Mouse (Mus musculus) thymus, postnatal 0 days (tissue): ENCODE data around the gene Hdac10. TPM values are rescaled to one million over a fixed set of nuclear protein-coding genes. Genes with fewer than 3 reads are reported as not detected.

Source experiments
- DNase-seq: peaks from one replicate; pipeline ENCODE4 v3.0.0-alpha.2; 2015; ENCODE audit warnings: low spot score
- polyA plus RNA-seq: library from polyadenylated mRNA; unstranded; fragments of >200 nt; fragmentation: Nextera tagmentation; extraction: Ambion mirVana; gene quantifications from 2 replicates; pipeline ENCODE4 v1.2.1, GENCODE M21; 2015

Gene Hdac10
- polyA plus RNA-seq, 1 experiment from 2014 or later = 17.7 TPM

DNA sequence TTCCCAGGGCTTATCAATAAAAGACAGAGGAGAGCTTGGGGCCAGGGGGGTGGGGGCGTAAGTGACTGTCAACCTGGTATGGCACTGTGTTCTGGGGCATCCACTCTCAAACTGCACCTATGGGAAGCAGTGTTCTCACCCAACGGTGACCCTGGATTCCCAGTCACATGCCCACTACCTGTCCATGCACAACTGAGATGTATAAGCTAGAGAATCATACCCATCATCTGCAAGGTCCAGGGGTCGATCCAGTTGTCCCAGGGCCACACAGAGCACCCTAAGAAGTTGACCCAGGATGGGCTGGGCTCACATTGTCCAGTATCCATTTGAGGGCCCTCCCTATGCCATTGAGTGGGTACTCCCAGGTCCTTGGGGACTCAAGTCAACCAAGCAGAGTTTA lies 4.2 kb downstream of the Hdac10 start:
- no peak for DNase-seq

DNA sequence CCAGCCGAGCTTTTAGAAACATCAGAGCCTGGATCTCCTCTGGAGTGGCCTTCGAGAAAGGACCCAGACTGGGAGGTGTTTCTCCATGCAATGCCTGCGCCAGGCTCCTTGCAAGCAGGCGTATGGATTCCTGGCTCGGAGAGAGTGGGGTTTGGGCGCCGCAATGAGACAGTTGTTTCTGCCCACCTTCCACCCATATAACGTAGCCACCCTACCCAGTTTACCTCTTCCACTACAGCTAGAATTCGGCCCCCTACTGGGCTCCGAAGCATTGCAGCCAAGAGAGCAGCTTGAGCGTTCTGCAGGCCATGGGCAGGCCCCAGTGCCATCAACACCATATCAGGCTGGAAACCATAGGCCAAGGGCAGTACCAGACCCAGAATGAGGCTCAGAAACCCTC lies 4.9 kb downstream of the Hdac10 start:
- peak; percentile 65 for DNase-seq

DNA sequence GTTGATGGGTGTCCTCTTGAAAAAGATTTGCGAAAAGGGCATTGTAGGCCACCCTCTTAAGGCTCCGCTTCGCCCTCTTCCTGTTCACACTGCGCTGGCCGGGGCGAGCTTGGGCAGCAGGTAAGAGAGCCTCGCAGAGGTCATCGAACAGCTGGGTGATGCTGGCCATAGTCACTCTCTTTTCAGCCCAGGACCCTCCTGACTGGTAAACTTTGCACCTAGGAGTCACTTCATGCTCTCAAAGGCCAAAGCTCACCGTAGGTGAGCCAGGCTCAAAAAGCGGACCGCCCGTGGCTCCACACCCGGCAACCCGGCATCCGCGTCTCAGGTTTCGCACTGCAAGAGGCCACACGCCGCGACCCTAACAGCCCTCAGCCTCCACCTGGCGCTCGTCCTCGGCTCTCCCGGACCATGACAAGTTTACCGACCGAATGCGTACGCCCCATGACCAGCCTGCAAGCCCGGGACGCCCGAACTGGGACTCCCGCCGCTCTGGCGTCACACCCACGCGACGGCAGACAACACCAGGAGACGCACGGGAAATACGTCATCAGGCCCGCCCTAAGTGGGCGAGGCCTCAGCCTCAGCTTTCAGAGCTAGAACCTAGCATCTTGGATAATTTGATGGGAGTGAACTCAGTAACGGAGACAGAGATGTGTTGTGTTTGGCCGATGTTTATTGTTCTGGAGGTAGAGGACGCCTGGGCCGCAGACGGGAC lies 5.7 kb downstream of the Hdac10 start, which contains the start of gene Tubgcp6:
Gene Tubgcp6 (minus strand): TSS at position 464 of the 718 bp plus-strand sequence.
- DNase-seq = peak; percentile 94

DNA sequence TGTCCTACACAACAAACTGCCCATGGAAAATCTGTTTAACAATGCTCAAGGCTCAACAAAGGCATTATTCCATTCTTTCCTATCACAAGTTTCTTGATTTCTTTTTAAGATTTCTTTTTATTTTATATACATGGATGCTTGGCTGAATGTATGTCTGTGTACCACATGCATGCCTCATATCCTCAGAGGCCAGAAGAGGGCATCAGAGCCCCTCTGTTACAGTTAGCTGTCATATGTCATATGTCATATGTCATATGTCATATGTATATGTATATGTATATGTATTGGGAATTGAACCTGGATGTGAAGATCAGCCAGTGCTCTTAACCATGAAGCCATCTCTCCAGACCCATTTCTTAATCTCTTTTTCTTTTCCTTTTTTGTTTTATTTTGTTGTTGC lies 10.5 kb downstream of the Hdac10 start:
- no peak for DNase-seq

DNA sequence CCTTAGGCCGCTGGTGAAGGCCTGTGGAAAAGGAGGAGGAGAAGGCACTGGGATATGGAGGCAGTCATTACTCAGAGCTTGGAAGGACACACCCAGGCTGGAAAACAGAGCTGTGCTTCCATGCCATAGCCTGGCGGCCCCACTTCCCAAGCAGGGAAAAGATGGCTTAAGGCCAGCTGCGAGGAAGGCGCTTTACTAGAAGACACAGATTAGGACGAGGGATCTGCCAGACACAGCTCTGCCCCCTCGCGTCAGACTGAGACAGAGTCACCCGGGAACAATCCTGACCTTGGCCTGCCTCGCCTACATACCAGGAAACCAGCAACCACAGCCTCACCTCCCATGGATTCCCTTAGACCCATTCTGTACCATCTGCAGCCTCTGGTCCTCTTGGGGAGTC lies 18.4 kb downstream of the Hdac10 start:
- no peak for DNase-seq

DNA sequence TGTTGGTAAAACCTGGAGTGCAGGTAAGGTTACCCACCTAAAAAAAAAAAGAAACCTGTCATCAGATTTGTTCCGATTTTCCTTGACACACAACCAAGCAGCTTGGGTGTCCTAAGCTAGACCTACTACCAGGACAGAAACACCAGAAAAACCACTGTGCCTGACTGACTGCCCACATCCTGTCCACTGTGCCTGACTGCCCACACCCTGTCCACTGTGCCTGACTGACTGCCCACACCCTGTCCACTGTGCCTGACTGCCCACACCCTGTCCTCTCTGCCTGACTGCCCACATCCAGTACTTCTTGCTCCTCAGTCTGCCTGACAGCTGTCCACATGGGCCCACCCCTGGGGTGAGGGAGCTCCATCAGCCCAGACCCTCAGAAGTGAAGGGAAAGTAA lies 21.5 kb downstream of the Hdac10 start:
- DNase-seq = no peak

DNA sequence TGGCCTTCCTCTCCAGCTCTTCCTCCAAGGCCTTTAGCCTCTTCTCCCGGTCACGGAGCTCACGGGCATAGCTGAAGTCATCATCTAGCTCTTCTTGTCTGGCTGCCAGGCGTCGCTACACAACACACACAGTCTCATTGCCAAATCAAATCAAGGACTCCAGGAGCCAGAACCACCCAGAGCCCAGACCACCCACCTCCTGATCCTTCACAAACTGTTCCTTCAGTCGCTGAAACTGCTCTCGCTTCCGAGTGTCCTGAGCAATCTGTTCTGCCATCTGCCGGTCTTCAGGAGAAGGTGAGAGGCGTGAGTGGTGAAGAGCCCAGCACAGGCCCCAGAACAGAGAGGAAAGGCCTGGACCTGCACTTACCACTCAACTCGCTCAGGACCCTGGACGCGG lies 22.4 kb downstream of the Hdac10 start:
- DNase-seq = no peak

DNA sequence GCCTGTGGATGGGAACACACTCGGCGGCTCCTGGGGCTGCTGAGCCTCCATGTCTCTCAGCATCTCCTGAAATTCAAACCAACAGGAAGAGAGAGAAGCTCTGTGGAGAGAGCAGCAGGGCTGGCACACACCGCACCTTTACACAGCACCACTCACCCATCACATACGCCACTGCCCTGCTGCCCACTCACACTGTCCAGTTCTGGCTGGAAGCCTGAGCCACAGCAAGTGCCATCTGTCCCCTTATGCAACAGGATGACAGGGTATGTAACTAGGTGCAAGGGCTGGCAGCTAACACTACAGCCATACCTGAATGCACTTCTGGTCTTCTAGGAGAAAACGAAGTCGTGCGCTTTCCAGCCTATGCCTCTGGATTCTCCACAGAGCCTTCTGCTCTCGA lies 24.1 kb downstream of the Hdac10 start:
- no peak for DNase-seq

DNA sequence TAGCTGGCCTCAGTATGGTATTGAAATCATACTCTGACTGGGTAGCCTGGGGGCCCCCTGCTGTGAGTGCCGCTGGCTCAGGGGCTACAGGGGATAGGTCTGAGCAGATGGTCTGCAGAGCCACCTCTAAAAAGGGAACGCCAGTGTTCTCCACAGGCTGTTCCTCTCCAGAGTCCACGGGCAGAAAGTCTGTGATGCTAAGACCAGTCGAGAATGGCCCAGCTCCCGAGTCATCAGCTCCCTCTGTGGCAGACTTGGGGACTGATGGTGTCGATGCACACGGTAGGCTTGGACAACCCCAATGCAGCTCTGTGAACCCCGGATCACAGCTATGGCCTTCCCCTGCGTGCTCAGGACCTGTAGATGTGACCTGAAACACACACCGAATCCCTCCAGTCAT lies 24.6 kb downstream of the Hdac10 start:
- DNase-seq = no peak

DNA sequence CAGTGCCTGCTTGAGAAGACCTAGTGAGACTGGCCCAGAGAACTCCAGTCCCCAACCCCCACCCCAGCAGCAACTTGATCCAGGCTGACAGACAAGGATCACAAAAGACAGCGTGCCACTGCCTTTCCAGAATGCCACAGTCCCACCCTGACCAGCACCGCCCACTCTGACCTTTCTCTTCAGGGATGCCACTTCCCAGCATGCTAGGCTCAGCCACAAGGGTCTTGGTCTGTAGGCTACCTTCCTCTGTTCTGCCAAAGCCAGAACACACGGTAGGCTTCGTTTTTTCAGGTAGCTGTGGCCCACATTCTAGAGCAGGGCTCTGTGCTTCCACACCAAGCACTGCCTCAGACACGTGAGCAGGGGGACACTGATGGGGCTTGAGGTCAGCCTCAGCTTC lies 25.9 kb downstream of the Hdac10 start:
- no peak for DNase-seq

DNA sequence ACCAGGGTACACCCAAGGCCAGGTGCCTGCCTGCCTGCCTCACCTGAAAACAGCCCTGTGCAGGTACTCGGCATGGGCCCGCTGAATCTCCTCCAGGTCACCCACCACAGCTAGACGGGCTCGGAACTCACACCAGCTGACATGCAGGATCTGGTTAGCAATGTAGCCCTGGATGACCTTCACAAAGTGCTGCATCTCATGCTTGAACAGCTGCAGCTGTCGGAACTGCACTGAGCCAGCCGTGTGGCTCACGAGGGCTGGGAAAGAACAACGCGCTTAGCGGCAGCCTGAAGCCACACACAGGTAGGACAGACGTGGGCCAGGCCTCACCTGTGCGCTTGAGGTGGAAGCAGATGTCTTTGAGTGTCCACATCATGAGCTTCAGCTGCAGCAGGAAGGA lies 27.7 kb downstream of the Hdac10 start:
- no peak for DNase-seq

DNA sequence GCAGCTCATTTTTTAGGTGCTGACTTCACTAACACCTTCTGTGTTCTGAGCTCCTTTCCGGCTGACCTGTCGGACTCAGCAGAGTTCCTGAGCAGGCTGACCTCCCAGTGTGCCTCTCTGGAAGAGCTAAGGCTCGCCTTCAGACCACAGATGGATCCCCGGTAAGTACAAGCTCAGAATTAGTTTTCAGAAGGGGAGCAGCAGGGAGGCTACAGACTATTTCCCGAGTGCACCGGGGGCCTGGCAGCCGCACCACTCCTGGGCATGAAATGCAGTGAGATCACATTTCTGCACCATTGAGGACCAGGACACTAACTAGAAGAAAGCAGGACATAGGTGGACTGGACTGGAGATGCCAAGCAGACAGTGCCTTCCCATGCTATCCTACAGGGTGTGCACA lies 29.9 kb downstream of the Hdac10 start:
- DNase-seq = no peak

DNA sequence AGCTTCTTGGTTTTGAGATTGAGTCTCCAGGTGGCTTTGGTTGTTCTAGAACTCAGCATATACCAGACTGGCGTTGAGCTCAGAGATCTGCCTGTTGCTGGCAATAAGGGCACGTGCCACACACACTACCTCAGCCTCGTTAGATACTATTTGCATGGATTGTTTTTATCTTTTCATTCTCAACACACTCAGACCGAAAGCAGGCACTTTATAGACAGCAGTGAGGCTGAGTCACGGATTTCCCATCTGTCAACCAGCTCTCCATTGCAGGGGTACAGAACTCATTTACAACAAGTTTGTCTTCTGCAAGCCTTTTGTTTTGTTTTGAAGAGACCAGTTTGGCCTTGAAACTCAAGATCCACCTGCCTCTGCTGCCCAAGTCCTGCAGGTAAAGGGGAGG lies 31.1 kb downstream of the Hdac10 start:
- no peak for DNase-seq

DNA sequence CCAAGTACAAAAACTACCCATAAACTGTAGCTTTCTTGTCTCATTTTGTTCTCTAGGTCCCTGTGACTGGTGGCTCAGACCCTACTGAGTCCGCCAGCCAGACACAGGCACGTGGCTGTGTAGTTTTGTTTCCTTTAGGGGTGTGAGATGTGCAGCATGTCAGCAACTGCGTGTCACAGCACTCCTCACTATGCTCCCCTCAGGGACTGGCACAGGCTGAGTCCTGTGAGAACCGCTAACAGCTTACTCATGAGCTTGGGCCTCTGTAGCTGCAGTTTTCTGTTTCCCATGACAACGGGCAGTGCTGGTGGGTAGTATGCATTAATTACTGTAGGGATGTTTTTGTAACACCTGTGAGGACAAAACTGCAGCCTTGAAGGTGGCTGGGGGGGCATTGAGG lies 36.3 kb downstream of the Hdac10 start:
- no peak for DNase-seq

DNA sequence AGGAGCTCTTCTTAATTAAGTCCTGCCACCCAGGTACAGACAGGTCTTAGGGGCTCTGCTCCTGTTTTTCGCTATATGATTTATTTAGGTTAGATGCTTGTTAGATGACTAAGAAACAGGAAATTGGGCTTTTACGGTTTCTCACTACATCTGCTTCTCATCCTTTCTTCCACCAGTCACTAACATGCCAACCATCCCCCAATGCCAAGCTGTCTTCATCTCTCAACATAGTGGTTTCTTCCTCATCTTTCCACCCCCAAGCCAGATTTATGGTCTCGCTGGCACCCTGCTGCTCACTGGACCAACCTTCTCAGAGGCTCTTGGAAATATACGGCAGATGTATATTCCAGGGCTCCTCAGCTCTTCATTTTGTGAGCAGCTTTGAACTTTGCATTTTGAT lies 37.8 kb downstream of the Hdac10 start:
- no peak for DNase-seq

DNA sequence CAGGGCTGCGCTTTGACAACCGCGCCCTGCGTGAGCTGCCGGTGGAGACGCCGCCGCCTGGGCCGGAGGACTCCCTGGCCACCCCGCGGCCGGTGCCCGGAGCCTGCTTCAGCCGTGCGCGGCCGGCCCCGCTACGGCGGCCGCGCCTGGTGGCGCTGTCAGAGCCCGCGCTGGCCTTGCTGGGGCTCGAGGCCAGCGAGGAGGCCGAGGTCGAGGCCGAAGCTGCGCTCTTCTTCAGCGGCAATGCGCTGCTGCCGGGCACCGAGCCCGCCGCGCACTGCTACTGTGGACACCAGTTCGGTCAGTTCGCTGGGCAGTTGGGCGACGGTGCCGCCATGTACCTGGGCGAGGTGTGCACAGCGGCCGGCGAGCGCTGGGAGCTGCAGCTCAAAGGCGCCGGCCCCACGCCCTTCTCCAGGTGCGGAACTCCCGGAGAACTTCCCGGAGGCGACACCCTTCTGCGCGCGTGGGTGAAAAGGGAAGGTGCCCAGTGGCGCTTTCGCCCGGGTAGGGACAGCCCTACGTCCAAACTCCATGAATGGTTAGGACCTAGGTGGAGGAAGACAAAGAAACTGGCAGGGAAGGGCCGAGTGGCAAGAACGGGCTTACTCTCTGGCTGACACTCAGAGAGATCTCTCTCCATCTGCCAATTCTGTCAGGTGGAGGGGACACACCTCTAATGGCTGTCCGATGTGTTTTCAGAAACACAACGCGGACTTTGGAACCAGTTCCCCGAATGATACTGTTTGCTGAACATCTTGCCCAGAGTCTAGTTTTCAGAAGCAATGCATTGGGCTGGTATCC lies 39.0 kb downstream of the Hdac10 start:
- peak; percentile 19 for DNase-seq

DNA sequence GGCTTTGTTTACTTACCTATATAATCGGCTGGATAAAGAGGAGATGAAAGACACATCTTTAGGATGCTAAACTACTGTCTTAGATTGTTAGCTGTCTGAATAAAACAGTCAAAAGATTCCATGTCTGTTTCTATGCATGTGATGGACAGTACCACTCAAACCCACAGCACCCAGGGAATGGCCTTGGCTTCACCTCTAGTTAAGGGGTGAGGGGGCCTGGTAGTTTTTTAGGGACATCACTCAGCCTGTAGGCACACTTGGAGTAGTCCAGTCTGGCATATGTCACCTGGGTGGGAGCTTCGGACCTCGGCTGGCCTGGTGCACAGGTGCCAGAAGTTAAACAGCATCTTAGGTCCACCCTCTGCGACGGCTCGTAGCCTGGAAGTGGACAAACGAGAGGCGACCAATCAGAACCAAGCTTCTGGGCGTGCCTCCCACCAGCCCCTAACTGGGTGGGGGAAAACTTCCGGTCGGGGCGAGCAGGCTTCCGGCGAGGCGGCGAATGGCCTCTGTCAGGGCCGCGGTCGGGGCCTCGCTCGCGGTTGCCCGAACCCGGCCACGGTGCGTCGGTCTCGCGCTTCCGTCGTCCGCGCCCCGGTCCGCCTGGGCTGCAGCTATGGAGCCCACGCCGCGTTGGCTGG lies 39.8 kb downstream of the Hdac10 start, which contains the start of gene Selenoo:
Gene Selenoo (plus strand): TSS at position 478 of the 641 bp plus-strand sequence.
- peak; percentile 83 for DNase-seq

DNA sequence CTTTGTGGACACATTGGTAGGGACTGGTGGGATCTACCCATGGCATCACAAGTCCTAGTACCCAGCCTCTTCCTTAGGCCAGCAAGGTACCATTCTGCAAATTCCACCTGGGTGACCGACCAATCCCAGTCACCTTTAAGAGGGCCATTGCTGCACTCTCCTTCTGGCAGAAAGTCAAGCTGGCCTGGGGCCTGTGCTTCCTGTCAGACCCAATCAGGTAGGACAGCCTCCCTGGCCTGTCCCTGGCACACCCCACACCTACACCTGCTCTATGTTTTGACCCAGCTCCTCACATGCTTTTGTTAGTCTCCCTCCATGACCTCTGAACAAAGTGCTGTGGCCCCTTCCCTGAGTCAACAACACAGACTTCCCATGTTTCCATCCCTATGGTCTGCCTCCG lies 43.7 kb downstream of the Hdac10 start:
- DNase-seq = no peak

DNA sequence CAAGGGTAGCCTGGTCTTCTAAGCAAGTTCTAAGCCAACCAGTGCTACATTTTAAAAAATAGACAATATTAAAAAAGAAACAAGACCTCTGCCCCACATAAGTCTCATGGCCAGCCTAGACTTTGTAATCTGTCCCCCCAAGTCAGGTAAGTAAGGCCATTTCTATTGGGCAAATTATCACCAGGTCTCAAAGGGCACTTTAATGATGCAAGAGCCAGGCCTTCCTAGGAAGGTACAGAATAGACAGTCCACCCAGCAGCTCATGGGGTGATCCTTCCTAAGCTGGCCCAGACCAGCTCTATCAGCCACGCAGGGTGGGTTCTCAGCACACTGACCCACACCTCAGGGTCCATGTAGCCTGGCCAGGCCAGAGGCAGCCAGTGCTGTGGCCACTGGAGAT lies 44.6 kb downstream of the Hdac10 start:
- DNase-seq = no peak

DNA sequence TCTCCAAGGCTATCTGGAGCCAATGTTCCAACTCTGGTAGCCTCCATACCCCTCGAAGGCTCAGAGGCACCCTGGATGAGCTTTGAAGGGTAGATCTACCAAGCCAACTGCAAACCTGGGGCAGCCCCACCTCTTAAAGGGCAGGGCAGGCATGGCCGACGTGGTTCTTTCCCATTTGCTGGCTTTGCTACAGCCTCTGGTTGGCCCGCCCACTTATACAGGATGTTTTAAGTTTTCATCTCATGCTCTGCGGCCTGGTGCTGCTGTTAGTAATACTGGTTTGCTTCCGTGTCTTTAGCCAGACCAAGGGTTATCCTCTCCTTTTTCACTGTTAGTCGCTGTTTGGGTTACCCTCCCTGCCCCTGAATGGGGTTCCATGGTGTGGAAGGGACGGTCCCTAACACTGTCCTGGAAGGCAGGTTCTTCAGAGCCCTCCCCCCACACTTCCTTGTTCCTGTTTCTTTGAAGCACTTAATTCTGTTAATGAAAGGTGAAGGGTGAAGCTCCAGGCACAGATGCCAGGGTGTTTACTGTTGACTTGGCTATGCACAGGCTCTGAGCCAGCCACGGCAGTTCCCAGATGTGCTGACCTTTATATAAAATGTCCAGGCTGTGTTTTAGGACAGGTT lies 50.2 kb downstream of the Hdac10 start:
- peak; percentile 76 for DNase-seq

DNA sequence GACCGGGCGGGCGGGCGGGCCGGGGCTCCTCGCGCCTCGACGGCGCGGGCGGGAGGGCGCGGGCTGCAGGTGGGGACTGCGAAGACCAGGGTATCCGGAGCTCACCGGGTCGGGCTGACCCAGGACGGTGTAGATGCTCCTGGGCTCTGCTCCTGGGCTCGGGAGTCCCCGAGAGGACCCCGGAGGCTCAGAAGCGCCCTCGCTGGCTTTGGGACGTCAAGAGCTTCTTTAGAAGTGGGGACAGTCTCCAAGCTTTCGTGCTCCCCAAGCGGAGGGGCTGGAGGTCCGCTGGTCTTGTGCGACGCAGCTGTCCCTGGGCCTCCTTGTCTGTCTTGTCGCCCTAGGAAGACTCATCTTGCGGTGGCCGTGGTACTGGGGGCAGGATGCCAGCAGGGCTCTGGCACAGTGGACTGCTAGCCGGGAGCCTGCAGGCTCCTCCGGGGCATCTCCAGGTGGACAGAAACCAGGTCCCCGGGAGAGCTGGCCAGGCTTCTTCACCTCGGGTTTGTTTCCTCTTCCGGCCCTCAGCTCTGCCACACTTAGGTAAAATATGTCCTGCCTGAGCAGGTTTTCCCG lies 52.3 kb downstream of the Hdac10 start:
- DNase-seq = peak; percentile 35
